Mouse (Mus musculus) mouse embryonic stem cell (cell line): ENCODE measurements around the gene Cops6.

Experiments used
- in situ Hi-C, 2 experiments: fragments of 300-500 bp; cut with MboI; formaldehyde crosslinking; loops; 1 replicate in 1 of 2; 3 replicates in 1 of 2; pipeline ENCODE4 v1.14.3; 2019 to 2020; ENCODE audit warnings: low sequenced_read_pairs in 2 of 2, low pct_unique_long_range_greater_than_20kb in 1 of 2, mixed read lengths in 1 of 2; ENCODE audit not compliant: unreplicated experiment in 1 of 2

Cops6 gene

GRCm38 (mm10) chr5:138173217-138173616 is 12.3 kb downstream of the Cops6 start:
- in situ Hi-C loops = no loop called here

- in situ Hi-C loops = no loop called here
These were observed 26.2 kb downstream of the Cops6 start, which contains the start of the genes Taf6 and Cnpy4 for GRCm38 (mm10) chr5:138186950-138187638. TSS of gene Taf6 (minus strand) at chr5:138187451. TSS of gene Cnpy4 (plus strand) at chr5:138187485.

GRCm38 (mm10) chr5:138187661-138188306 is 26.9 kb downstream of the Cops6 start:
- in situ Hi-C loops = no loop called here

GRCm38 (mm10) chr5:138193771-138194727 is 33.2 kb downstream of the Cops6 start, which contains the start of gene Mblac1:
TSS of gene Mblac1 (plus strand) at chr5:138194314.
- in situ Hi-C loops = no loop called here

- in situ Hi-C loops = no loop called here
These were observed 34.0 kb downstream of the Cops6 start for GRCm38 (mm10) chr5:138194755-138195345.

GRCm38 (mm10) chr5:138195463-138195862 is 34.6 kb downstream of the Cops6 start:
- in situ Hi-C loops = no loop called here

- in situ Hi-C loops = no loop called here
These were observed 38.7 kb downstream of the Cops6 start for GRCm38 (mm10) chr5:138199576-138199975.

GRCm38 (mm10) chr5:138202086-138202485 is 41.2 kb downstream of the Cops6 start:
- in situ Hi-C loops = loop anchor here (5.0 to 25.0 kb wide), 2 partner anchors 50 to 390 kb away; no protein-coding TSS in a partner anchor

GRCm38 (mm10) chr5:138207253-138207652 is 46.4 kb downstream of the Cops6 start:
- in situ Hi-C loops = loop anchor here in 1 of 2 experiments (5.0 to 25.0 kb wide), 2 partner anchors 45 to 395 kb away; no protein-coding TSS in a partner anchor

- in situ Hi-C loops = loop anchor here in 1 of 2 experiments (5.0 to 25.0 kb wide), 2 partner anchors 44 to 396 kb away; no protein-coding TSS in a partner anchor
These were observed 47.0 kb downstream of the Cops6 start for GRCm38 (mm10) chr5:138207873-138208272.
